Mouse (Mus musculus): ENCODE results near the gene Fbxo40.

DNA sequence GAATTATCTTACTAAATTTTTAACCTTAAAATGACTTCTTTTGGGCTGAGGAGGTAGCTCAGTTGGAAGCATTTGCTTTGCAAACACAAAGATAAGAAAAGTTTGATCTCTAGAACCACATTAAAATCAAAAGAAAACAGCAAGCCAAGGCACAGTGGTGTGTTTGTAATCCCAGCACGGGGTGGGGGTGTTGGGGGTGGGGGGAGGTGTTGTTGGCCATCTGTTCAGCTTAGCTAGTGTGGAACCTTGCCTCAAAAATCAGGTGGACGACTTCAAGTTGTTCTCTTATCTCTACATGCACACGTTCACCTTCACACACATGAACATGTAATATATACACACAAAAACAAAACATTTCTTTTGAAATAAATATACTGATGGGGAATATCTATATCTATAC lies 41.7 kb upstream of the Fbxo40 start:
- TF ChIP-seq CTCF (IDR thresholded peaks at IDR 0.05; ENCODE audit: insufficient read depth, low read depth, low read length) (no peak), POLR2A (IDR thresholded peaks at IDR 0.05; ENCODE audit: insufficient read depth, low read depth, low read length) (no peak)

Measured in olfactory bulb, adult 2 months (tissue).